Mouse (Mus musculus) heart, adult 2 months (tissue): ENCODE data around the gene Ears2.

Experiments
- CTCF ChIP-seq: fragments of 200-600 bp; IDR thresholded peaks from 2 replicates; pipeline ENCODE4 v1.8.1; 2022; ENCODE audit warnings: antibody characterized with exemption, mild to moderate bottlenecking, moderate library complexity
- POLR2A ChIP-seq: fragments of 200-500 bp; IDR thresholded peaks from 2 replicates; pipeline ENCODE4 v1.6.1; 2011; ENCODE audit warnings: mild to moderate bottlenecking, low read depth, low read length, control low read depth; ENCODE audit not compliant: insufficient read depth

DNA sequence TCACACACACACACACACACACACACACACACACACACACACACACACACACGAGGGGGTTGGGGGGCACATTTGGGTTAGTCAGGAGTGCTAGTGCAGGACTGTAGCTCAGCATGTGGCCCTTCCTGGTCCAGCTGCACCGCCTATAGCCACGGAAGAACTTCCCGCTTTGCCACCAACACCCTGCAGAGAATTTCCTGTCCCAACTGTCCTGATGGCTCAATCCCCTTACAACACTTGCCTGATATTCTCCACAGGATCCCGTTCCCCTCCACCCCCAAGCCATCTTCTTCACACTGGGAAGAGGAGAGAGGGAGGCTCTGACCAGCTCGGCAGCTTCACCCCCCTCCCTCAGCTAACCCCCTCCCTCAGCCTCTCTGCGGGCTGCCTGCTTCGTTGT is 66.7 kb downstream of the Ears2 start:
- TF ChIP-seq POLR2A (no peak), CTCF (no peak)
